Mouse (Mus musculus): Measurements from ENCODE around the gene Olfr27.

DNA sequence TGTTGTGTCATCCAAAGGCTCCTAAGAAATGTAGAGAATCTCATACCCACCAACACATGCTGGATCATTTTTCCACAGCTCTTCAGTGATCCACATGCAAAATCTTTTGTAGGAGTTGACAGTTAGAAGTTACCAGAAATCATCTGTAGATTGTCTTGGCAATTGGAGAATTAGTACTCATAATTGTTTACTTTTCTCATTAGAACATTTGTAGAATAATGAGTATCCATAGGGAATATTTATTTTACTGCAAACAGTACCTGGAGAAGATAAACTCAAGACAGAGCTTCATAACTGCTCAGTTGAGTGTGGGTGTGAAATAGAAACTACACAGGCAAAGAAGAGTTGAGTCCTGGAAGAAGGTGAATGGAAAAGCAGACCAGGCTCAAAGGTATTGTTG lies at the start of gene Olfr27:
- TF ChIP-seq CHD2 (IDR thresholded peaks at IDR 0.05; ENCODE audit: low read depth, low read length), result no peak
- no peak for TF ChIP-seq ZC3H11A (IDR thresholded peaks at IDR 0.05; ENCODE audit: borderline replicate concordance, low read depth, low read length)
- TF ChIP-seq ZNF384 (IDR thresholded peaks at IDR 0.05; ENCODE audit: low read depth, low read length), result no peak
- TF ChIP-seq HCFC1 (IDR thresholded peaks at IDR 0.05; ENCODE audit: borderline replicate concordance, insufficient read depth, low read length), result no peak
